Mouse (Mus musculus) left cerebral cortex, postnatal 25 days (tissue): Measurements from ENCODE around the gene Dlgap1. TPM values are rescaled to one million over a fixed set of nuclear protein-coding genes. Genes with fewer than 3 reads are reported as not detected.

Experiments
- DNase-seq, 2 experiments: peaks; one replicate each; pipeline ENCODE4 v3.0.0; 2022; ENCODE audit warnings: low spot score in 2 of 2, mixed read lengths in 1 of 2
- intact Hi-C: fragments of 180-260 bp; cut with DNase I; formaldehyde crosslinking; loops from one replicate; pipeline ENCODE4 v1.15.1; 2025
- total RNA-seq, 2 experiments: library from RNA; stranded (reverse); gene quantifications; 2 replicates each; pipeline ENCODE4 v1.2.3; 2021

Gene Dlgap1
- 100 to 1,000 TPM; 420 to 443 TPM for total RNA-seq

- peak; percentile 77 to 79 for DNase-seq
- intact Hi-C loops: loop anchor here (2.0 to 10.0 kb wide), 4 partner anchors 124 to 367 kb away; no protein-coding TSS in a partner anchor
These were observed at the start of gene Dlgap1 for GRCm38 (mm10) chr17:69969021-69969815. Gene Dlgap1 (plus strand): TSS chr17:69969073.

- intact Hi-C loops: no loop called here
- no peak for DNase-seq
These were observed 13.9 kb upstream of the Dlgap1 start for GRCm38 (mm10) chr17:69954936-69955335.

- DNase-seq: peak; percentile 33 to 47
- intact Hi-C loops: loop anchor here (2.0 to 10.0 kb wide), 6 partner anchors 125 to 408 kb away; no protein-coding TSS in a partner anchor
These were observed 1.2 kb downstream of the Dlgap1 start for GRCm38 (mm10) chr17:69969816-69970750.

GRCm38 (mm10) chr17:69973081-69973480 is 4.2 kb downstream of the Dlgap1 start:
- intact Hi-C loops: loop anchor here (5.0 to 10.0 kb wide), 2 partner anchors 362 to 411 kb away; no protein-coding TSS in a partner anchor

GRCm38 (mm10) chr17:69973991-69974390 is 5.1 kb downstream of the Dlgap1 start:
- no peak for DNase-seq
- intact Hi-C loops: loop anchor here (5.0 to 10.0 kb wide), 2 partner anchors 361 to 412 kb away; no protein-coding TSS in a partner anchor

More at GRCm38 (mm10) chr17:69973081-69973480, 4.2 kb downstream of the Dlgap1 start:
- DNase-seq: no peak

GRCm38 (mm10) chr17:69982236-69982923 is 13.5 kb downstream of the Dlgap1 start:
- DNase-seq: peak in 1 of 2 experiments; percentile 52
- intact Hi-C loops: no loop called here

- intact Hi-C loops: no loop called here
These were observed 27.5 kb downstream of the Dlgap1 start for GRCm38 (mm10) chr17:69996406-69996805.

GRCm38 (mm10) chr17:70002026-70002425 is 33.2 kb downstream of the Dlgap1 start:
- intact Hi-C loops: no loop called here
- DNase-seq: no peak

More at GRCm38 (mm10) chr17:69996406-69996805, 27.5 kb downstream of the Dlgap1 start:
- no peak for DNase-seq

GRCm38 (mm10) chr17:70004628-70005027 is 35.8 kb downstream of the Dlgap1 start:
- no peak for DNase-seq
- intact Hi-C loops: no loop called here

- DNase-seq: peak in 1 of 2 experiments; percentile 66
- intact Hi-C loops: no loop called here
These were observed 38.7 kb downstream of the Dlgap1 start for GRCm38 (mm10) chr17:70007607-70008006.

GRCm38 (mm10) chr17:70016511-70016910 is 47.6 kb downstream of the Dlgap1 start:
- no peak for DNase-seq
- intact Hi-C loops: no loop called here

GRCm38 (mm10) chr17:70020376-70020775 is 51.5 kb downstream of the Dlgap1 start:
- DNase-seq: no peak
- intact Hi-C loops: no loop called here

- no peak for DNase-seq
- intact Hi-C loops: no loop called here
These were observed 53.7 kb downstream of the Dlgap1 start for GRCm38 (mm10) chr17:70022618-70023017.

GRCm38 (mm10) chr17:70034862-70035261 is 66.0 kb downstream of the Dlgap1 start:
- intact Hi-C loops: no loop called here
- DNase-seq: peak; percentile 26 to 34

GRCm38 (mm10) chr17:70040751-70041430 is 72.0 kb downstream of the Dlgap1 start:
- peak; percentile 33 to 71 for DNase-seq
- intact Hi-C loops: no loop called here

- intact Hi-C loops: no loop called here
- DNase-seq: no peak
These were observed 99.4 kb downstream of the Dlgap1 start for GRCm38 (mm10) chr17:70068281-70068680.

- intact Hi-C loops: no loop called here
- DNase-seq: no peak
These were observed 103.2 kb downstream of the Dlgap1 start for GRCm38 (mm10) chr17:70072066-70072465.

- DNase-seq: peak in 1 of 2 experiments; percentile 53
- intact Hi-C loops: no loop called here
These were observed 119.3 kb downstream of the Dlgap1 start for GRCm38 (mm10) chr17:70088220-70088619.

- intact Hi-C loops: no loop called here
- no peak for DNase-seq
These were observed 121.9 kb downstream of the Dlgap1 start for GRCm38 (mm10) chr17:70090737-70091136.
